20 mouse cellular contexts compared by ENCODE assay signal in the genomic region with DNA sequence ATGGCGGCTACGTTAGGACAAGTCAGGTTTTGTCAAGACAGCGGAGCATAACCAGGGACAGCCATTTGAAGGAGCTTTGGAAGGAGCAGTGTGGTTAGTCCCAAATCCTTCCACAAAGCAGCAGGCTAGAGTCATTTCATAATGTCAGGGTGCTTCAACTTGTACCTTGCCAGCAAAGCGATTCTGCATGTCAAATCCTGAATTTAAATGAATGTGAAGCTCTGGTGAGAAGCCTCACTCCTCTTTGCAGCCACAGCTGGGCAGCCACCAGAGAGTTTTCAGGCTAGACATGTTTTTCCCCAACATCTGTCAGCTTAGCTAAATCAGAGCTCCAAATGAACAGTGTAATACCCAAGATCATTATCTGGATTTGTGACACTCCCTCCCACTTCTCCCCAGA. TPM values are rescaled to one million over a fixed set of nuclear protein-coding genes. Genes with fewer than 3 reads are reported as not detected.
DNase-seq lines count a peak whose midpoint lies in the region; ATAC-seq and TF ChIP-seq lines count a peak whose summit lies in the region.
"Had no signal": no experiment of that assay in that cellular context is flagged by ENCODE, and none has a peak within 500 bp of the region (broad histone marks: within the 10 kb centered on the region; RNA-seq: fewer than 3 reads in every experiment).

No protein-coding gene starts in this region.

- no peaks in the 10 kb centered on the region for H3K4me1 ChIP-seq in forebrain, embryonic 14.5 days (ENCODE audit: control insufficient read depth, insufficient read depth, low read length)
- 0 out of 2 replicates have a peak, but pooled peaks cover 3% of the 10 kb centered on the region for H3K4me1 ChIP-seq in forebrain, embryonic 13.5 days
- no peaks in the 10 kb centered on the region for H3K4me1 ChIP-seq in forebrain, postnatal 0 days (ENCODE audit: insufficient read depth)
- no peaks in the 10 kb centered on the region for H3K4me1 ChIP-seq in hindbrain, postnatal 0 days (ENCODE audit: insufficient read depth, low read length)
- no peaks in the 10 kb centered on the region for H3K4me1 ChIP-seq in midbrain, postnatal 0 days (ENCODE audit: insufficient read depth, low read length)

- 75% methylated on average over 4 of the region's 4 CpGs for WGBS in forebrain, embryonic 14.5 days
- 76% methylated on average over 4 of the region's 4 CpGs for WGBS in forebrain, embryonic 13.5 days
- whole genome bisulfite sequencing in forebrain, postnatal 0 days, result 71% methylated on average over 4 of the region's 4 CpGs
- 52% methylated on average over 4 of the region's 4 CpGs for WGBS in hindbrain, postnatal 0 days
- WGBS in midbrain, postnatal 0 days, result 41% methylated on average over 4 of the region's 4 CpGs

- no peak overlapping the region for H3K9ac ChIP-seq in forebrain, embryonic 14.5 days (ENCODE audit: low read length)
- H3K9ac ChIP-seq in forebrain, embryonic 13.5 days, result no peak overlapping the region
- no peak overlapping the region for H3K9ac ChIP-seq in forebrain, postnatal 0 days
- no peak overlapping the region for H3K9ac ChIP-seq in hindbrain, postnatal 0 days (replicated peaks; ENCODE audit: low read length)
- H3K9ac ChIP-seq in midbrain, postnatal 0 days (replicated peaks; ENCODE audit: low read length, poor library complexity, severe bottlenecking), result no peak overlapping the region
- H3K9ac ChIP-seq: neural tube, embryonic 12.5 days had no signal

- H3K4me2 ChIP-seq in forebrain, embryonic 14.5 days (ENCODE audit: low read length), result no peak overlapping the region
- no peak overlapping the region for H3K4me2 ChIP-seq in forebrain, embryonic 13.5 days
- H3K4me2 ChIP-seq in forebrain, postnatal 0 days (ENCODE audit: low read depth), result no peak overlapping the region
- H3K4me2 ChIP-seq in hindbrain, postnatal 0 days (ENCODE audit: low read depth, low read length), result no peak overlapping the region
- H3K4me2 ChIP-seq in midbrain, postnatal 0 days (ENCODE audit: low read depth, low read length, poor library complexity, severe bottlenecking), result no peak overlapping the region
- H3K4me2 ChIP-seq: neural tube, embryonic 12.5 days had no signal

- H3K9me3 ChIP-seq in forebrain, embryonic 14.5 days (replicated peaks; ENCODE audit: control insufficient read depth, low read length), result no peaks in the 10 kb centered on the region
- no peaks in the 10 kb centered on the region for H3K9me3 ChIP-seq in forebrain, embryonic 13.5 days (replicated peaks)
- no peaks in the 10 kb centered on the region for H3K9me3 ChIP-seq in forebrain, postnatal 0 days (ENCODE audit: low read length)
- H3K9me3 ChIP-seq in hindbrain, postnatal 0 days (ENCODE audit: low read length), result no peaks in the 10 kb centered on the region
- H3K9me3 ChIP-seq in midbrain, postnatal 0 days (ENCODE audit: low read length), result no peaks in the 10 kb centered on the region
- H3K9me3 ChIP-seq: neural tube, embryonic 12.5 days had no signal

- H3K4me3 ChIP-seq in forebrain, embryonic 14.5 days (ENCODE audit: low read depth, low read length), result no peak overlapping the region
- H3K4me3 ChIP-seq in forebrain, embryonic 13.5 days, result no peak overlapping the region
- H3K4me3 ChIP-seq in forebrain, postnatal 0 days (ENCODE audit: low read depth, low read length), result no peak overlapping the region
- no peak overlapping the region for H3K4me3 ChIP-seq in hindbrain, postnatal 0 days (ENCODE audit: low read length)
- H3K4me3 ChIP-seq in midbrain, postnatal 0 days (ENCODE audit: low read depth, low read length), result no peak overlapping the region
- H3K4me3 ChIP-seq in left cerebral cortex, adult 2 months, result no peak overlapping the region
- H3K4me3 ChIP-seq: neural tube, embryonic 12.5 days had no signal

- H3K27me3 ChIP-seq in forebrain, embryonic 14.5 days (replicated peaks; ENCODE audit: control insufficient read depth, insufficient read depth, low read length), result no peaks in the 10 kb centered on the region
- H3K27me3 ChIP-seq in forebrain, embryonic 13.5 days, result no peaks in the 10 kb centered on the region
- H3K27me3 ChIP-seq in forebrain, postnatal 0 days (ENCODE audit: insufficient read depth, low read length), result no peaks in the 10 kb centered on the region
- H3K27me3 ChIP-seq in hindbrain, postnatal 0 days (ENCODE audit: insufficient read depth, low read length), result no peaks in the 10 kb centered on the region
- no peaks in the 10 kb centered on the region for H3K27me3 ChIP-seq in midbrain, postnatal 0 days (ENCODE audit: insufficient read depth, low read length)
- H3K27me3 ChIP-seq: CH12.LX; neural tube, embryonic 12.5 days had no signal

- intact Hi-C loops in left cerebral cortex, adult 2 months (cut with DNase I), result no loop called here

- peak; percentile 42 for DNase-seq in forebrain, embryonic 14.5 days (ENCODE audit: low spot score)
- DNase-seq in forebrain, postnatal 0 days, result no peak
- peak; percentile 13 for DNase-seq in hindbrain, postnatal 0 days (ENCODE audit: low spot score)
- peak; percentile 16 for DNase-seq in midbrain, postnatal 0 days (ENCODE audit: low spot score)
- no peak for DNase-seq in adrenal gland, adult 2 months
- no peak for DNase-seq in adipocyte (ENCODE audit: low spot score)
- no peak for DNase-seq in left cerebral cortex, adult 2 months (ENCODE audit: extremely low spot score in 1 of 2, low spot score in 2 of 2)
- DNase-seq: adrenal gland, adult 8-10 months; cerebellum, adult 11 months; cerebellum, postnatal 14 days; kidney, adult 18-20 months; kidney, postnatal 36 days; layer of hippocampus, postnatal 36 days; liver; lung, adult 18-20 months; lung, postnatal 4 days; thymus, postnatal 4 days had no signal

- no peaks in the 10 kb centered on the region for H3K36me3 ChIP-seq in forebrain, embryonic 14.5 days (ENCODE audit: control insufficient read depth, insufficient read depth, low read length)
- H3K36me3 ChIP-seq in forebrain, embryonic 13.5 days (ENCODE audit: poor library complexity, severe bottlenecking), result no peaks in the 10 kb centered on the region
- no peaks in the 10 kb centered on the region for H3K36me3 ChIP-seq in forebrain, postnatal 0 days (ENCODE audit: insufficient read depth)
- no peaks in the 10 kb centered on the region for H3K36me3 ChIP-seq in hindbrain, postnatal 0 days (ENCODE audit: insufficient read depth, low read length)
- H3K36me3 ChIP-seq in midbrain, postnatal 0 days (ENCODE audit: insufficient read depth, low read length), result no peaks in the 10 kb centered on the region
- H3K36me3 ChIP-seq: neural tube, embryonic 12.5 days had no signal

- peak; percentile 44; the same call in 1 of the 2 replicates for ATAC-seq in forebrain, embryonic 14.5 days
- ATAC-seq in forebrain, embryonic 13.5 days, result no peak
- ATAC-seq in forebrain, postnatal 0 days, result peak; percentile 43; the same call in 1 of the 2 replicates
- no peak for ATAC-seq in hindbrain, postnatal 0 days
- ATAC-seq in midbrain, postnatal 0 days (ENCODE audit: low FRiP score), result no peak

- H3K27ac ChIP-seq in forebrain, embryonic 14.5 days (ENCODE audit: low read depth, low read length), result no peak overlapping the region
- no peak overlapping the region for H3K27ac ChIP-seq in forebrain, embryonic 13.5 days
- H3K27ac ChIP-seq in forebrain, postnatal 0 days (ENCODE audit: low read depth, low read length), result peak overlapping the region; percentile 1; the same call in 1 of the 2 replicates
- no peak overlapping the region; the same call in 1 of the 2 replicates for H3K27ac ChIP-seq in hindbrain, postnatal 0 days
- peak overlapping the region; percentile 38; the same call in 1 of the 2 replicates for H3K27ac ChIP-seq in midbrain, postnatal 0 days (ENCODE audit: low read depth, low read length)
- no peak overlapping the region for H3K27ac ChIP-seq in left cerebral cortex, adult 2 months
- H3K27ac ChIP-seq: neural tube, embryonic 12.5 days had no signal

- no peak for TF ChIP-seq CTCF in forebrain, postnatal 0 days (IDR thresholded peaks at IDR 0.05; ENCODE audit: low read depth)
- no peak for TF ChIP-seq CTCF in hindbrain, postnatal 0 days (IDR thresholded peaks at IDR 0.05; ENCODE audit: low read depth)
- TF ChIP-seq CTCF in midbrain, postnatal 0 days (IDR thresholded peaks at IDR 0.05), result no peak; the same call in 1 of the 2 replicates
- TF ChIP-seq CTCF in left cerebral cortex, adult 2 months (IDR thresholded peaks at IDR 0.05), result no peak

RNA-seq across cellular contexts. Expression of gene Olfm4, which starts 22.7 kb away (rescaled TPM):
- 1.3 and 2.1 TPM in 2 replicates for polyA plus RNA-seq in forebrain, embryonic 14.5 days (2014; fragmentation: Nextera tagmentation; extraction: Ambion mirVana)
- polyA plus RNA-seq in forebrain, embryonic 13.5 days (2015; fragmentation: Nextera tagmentation; extraction: Ambion mirVana), result 0.56 and 0.62 TPM in 2 replicates
- 1.7 and 2.5 TPM in 2 replicates for total RNA-seq in forebrain, postnatal 0 days (2014; rRNA removed)
- polyA plus RNA-seq in forebrain, postnatal 0 days (2015; fragmentation: Nextera tagmentation; extraction: Ambion mirVana), result 1.7 and 2.3 TPM in 2 replicates
- total RNA-seq in hindbrain, postnatal 0 days (2014; rRNA removed), result 0.68 and 1.2 TPM in 2 replicates
- 1.2 and 1.5 TPM in 2 replicates for polyA plus RNA-seq in hindbrain, postnatal 0 days (2015; fragmentation: Nextera tagmentation; extraction: Ambion mirVana)
- 0.77 and 1.5 TPM in 2 replicates for total RNA-seq in midbrain, postnatal 0 days (2014; rRNA removed)
- 1.1 and 1.3 TPM in 2 replicates for polyA plus RNA-seq in midbrain, postnatal 0 days (2015; fragmentation: Nextera tagmentation; extraction: Ambion mirVana)
- not detected for total RNA-seq in adrenal gland, adult 2 months (2021)
- not detected in 2 replicates for polyA plus RNA-seq in adrenal gland, adult 2 months (2012; rRNA removed)
- total RNA-seq in left cerebral cortex, adult 2 months (2021), result under 1 TPM; 0.79 to 0.96 TPM
- total RNA-seq: adrenal gland, adult 8-10 months had no signal

Comparison
In these comparisons a context has a peak if more than half of its experiments do, and no peak if none do; other contexts are left out.
1. ATAC-seq: peak in forebrain, embryonic 14.5 days (single experiment) and forebrain, postnatal 0 days (single experiment); none in forebrain, embryonic 13.5 days (single experiment), hindbrain, postnatal 0 days (single experiment) and midbrain, postnatal 0 days (single experiment).
2. DNase-seq: peak in forebrain, embryonic 14.5 days (single experiment), hindbrain, postnatal 0 days (single experiment) and midbrain, postnatal 0 days (single experiment); none in forebrain, postnatal 0 days (single experiment), adrenal gland, adult 2 months (single experiment), adipocyte (single experiment) and left cerebral cortex, adult 2 months (0 of 2).
3. H3K27ac ChIP-seq: peak in forebrain, postnatal 0 days (single experiment) and midbrain, postnatal 0 days (single experiment); none in forebrain, embryonic 14.5 days (single experiment), forebrain, embryonic 13.5 days (single experiment), hindbrain, postnatal 0 days (single experiment) and left cerebral cortex, adult 2 months (single experiment).